Mouse (Mus musculus): ENCODE measurements around the gene Cdk15. TPM values are rescaled to one million over a fixed set of nuclear protein-coding genes. Genes with fewer than 3 reads are reported as not detected.

The Cdk15 gene
- polyA plus RNA-seq (2014; fragmentation: Nextera tagmentation; extraction: Ambion mirVana): not detected in 2 replicates

DNA sequence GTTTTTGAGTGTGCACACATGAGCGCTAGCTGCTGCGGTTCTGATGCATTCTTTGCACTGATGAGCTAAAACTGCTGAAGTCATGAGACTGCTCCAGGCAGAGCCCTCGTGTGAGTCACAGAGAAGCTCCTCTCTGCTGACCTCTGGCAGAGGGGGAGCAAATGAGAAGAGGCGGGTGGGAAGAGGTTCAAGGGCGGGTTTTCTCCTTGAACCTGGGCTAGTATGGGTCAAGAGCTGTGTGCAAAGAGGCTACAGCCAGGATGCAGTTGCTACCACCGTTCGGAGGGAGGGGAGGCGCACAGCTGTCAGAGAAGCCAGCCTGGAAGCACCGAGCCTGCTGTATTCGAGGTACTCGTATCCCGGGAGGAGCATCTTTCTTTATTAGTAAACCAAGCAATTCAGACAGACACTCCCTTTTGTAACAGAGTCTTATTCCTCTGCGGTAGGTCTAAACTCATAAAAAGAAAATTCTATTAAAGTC, at the start of gene Cdk15:
Gene Cdk15, plus strand, starts transcription at position 156 of the 481 bp plus-strand sequence.
- Histone ChIP-seq H3K9me3 (ENCODE audit: control insufficient read depth, low read length) (no peaks in the 10 kb centered on the region), H3K9ac (ENCODE audit: low read length) (no peak within 1 kb of the TSS), H3K27ac (replicated peaks in 1 of 2; ENCODE audit: control insufficient read depth in 1 of 2, insufficient read depth in 1 of 2, low read depth in 2 of 2, low read length in 2 of 2) (no peak within 1 kb of the TSS), H3K27me3 (ENCODE audit: control insufficient read depth, insufficient read depth, low read length) (no peaks in the 10 kb centered on the region), H3K4me1 (ENCODE audit: control insufficient read depth in 2 of 2, insufficient read depth in 2 of 2, low read length in 2 of 2) (peaks cover 0 to 4% of the 10 kb centered on the region in 2 experiments; a peak in 1 of 4 replicates), H3K4me3 (ENCODE audit: control insufficient read depth in 1 of 2, insufficient read depth in 1 of 2, low read depth in 1 of 2, low read length in 2 of 2) (no peak within 1 kb of the TSS), H3K4me2 (ENCODE audit: low read length) (peak within 1 kb of the TSS; percentile 32), H3K36me3 (ENCODE audit: control insufficient read depth, insufficient read depth, low read length) (no peaks in the 10 kb centered on the region)
- WGBS: 16% methylated on average over 13 of the region's 13 CpGs
- ATAC-seq (ENCODE audit: insufficient number of reproducible peaks, insufficient read depth, low FRiP score, low read depth): no peak

DNA sequence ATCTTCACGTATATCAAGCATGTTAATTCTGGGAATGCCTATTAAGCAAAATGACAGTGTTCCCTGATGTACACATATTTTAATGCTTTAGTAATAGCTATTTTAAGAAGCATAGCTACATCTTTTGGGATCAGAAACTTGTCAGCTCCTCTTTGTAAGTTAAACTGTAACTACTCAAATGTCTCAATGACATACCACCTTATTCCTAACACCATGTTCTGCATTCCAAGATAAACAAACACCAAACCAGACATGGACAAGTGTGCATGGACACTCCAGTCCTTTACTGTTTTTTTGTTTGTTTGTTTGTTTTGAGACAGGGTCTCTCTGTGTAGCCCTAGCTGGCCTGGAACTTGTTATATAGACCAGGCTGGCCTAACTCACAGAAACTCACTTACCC, 48.4 kb upstream of the Cdk15 start:
- no peak for ATAC-seq (ENCODE audit: insufficient number of reproducible peaks, insufficient read depth, low FRiP score, low read depth)
- no peaks in the 10 kb centered on the region for H3K4me1 ChIP-seq (ENCODE audit: control insufficient read depth in 2 of 2, insufficient read depth in 2 of 2, low read length in 2 of 2)
- H3K4me3 ChIP-seq (ENCODE audit: control insufficient read depth in 1 of 2, insufficient read depth in 1 of 2, low read depth in 1 of 2, low read length in 2 of 2): no peak overlapping the region
- WGBS: 65% methylated on average over 1 of the region's 1 CpGs
- H3K27ac ChIP-seq (replicated peaks in 1 of 2; ENCODE audit: control insufficient read depth in 1 of 2, insufficient read depth in 1 of 2, low read depth in 2 of 2, low read length in 2 of 2): no peak overlapping the region
- H3K9me3 ChIP-seq (ENCODE audit: control insufficient read depth, low read length): no peaks in the 10 kb centered on the region
- no peaks in the 10 kb centered on the region for H3K27me3 ChIP-seq (ENCODE audit: control insufficient read depth, insufficient read depth, low read length)
- no peak overlapping the region for H3K4me2 ChIP-seq (ENCODE audit: low read length)
- H3K9ac ChIP-seq (ENCODE audit: low read length): no peak overlapping the region
- H3K36me3 ChIP-seq (ENCODE audit: control insufficient read depth, insufficient read depth, low read length): peaks cover 34% of the 10 kb centered on the region

DNA sequence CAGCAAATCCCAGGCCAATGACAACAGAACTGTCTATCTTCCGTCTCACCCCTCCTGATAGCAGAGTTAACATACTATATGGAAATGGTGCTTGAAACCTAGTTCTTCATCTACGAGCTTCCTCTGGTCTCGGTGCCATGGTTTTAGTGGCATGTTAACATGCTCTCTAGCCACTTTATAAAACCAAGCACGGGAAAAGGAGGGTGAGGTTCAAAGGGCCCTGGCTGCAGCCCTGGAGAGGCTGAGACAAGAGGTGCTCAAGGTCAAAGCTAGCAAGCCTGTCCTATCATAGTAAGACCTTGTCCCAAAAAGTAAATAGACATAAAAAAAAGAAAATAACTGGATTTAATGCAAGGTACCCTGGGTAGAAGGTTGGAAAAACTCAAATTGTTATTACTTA, 45.1 kb upstream of the Cdk15 start:
- WGBS: 64% methylated on average over 4 of the region's 4 CpGs
- no peak overlapping the region for H3K4me2 ChIP-seq (ENCODE audit: low read length)
- peaks cover 35% of the 10 kb centered on the region for H3K36me3 ChIP-seq (ENCODE audit: control insufficient read depth, insufficient read depth, low read length)
- no peak for ATAC-seq (ENCODE audit: insufficient number of reproducible peaks, insufficient read depth, low FRiP score, low read depth)
- no peak overlapping the region for H3K27ac ChIP-seq (replicated peaks in 1 of 2; ENCODE audit: control insufficient read depth in 1 of 2, insufficient read depth in 1 of 2, low read depth in 2 of 2, low read length in 2 of 2)
- H3K9ac ChIP-seq (ENCODE audit: low read length): no peak overlapping the region
- H3K27me3 ChIP-seq (ENCODE audit: control insufficient read depth, insufficient read depth, low read length): no peaks in the 10 kb centered on the region
- no peak overlapping the region for H3K4me3 ChIP-seq (ENCODE audit: control insufficient read depth in 1 of 2, insufficient read depth in 1 of 2, low read depth in 1 of 2, low read length in 2 of 2)
- no peaks in the 10 kb centered on the region for H3K9me3 ChIP-seq (ENCODE audit: control insufficient read depth, low read length)
- no peaks in the 10 kb centered on the region for H3K4me1 ChIP-seq (ENCODE audit: control insufficient read depth in 2 of 2, insufficient read depth in 2 of 2, low read length in 2 of 2)

DNA sequence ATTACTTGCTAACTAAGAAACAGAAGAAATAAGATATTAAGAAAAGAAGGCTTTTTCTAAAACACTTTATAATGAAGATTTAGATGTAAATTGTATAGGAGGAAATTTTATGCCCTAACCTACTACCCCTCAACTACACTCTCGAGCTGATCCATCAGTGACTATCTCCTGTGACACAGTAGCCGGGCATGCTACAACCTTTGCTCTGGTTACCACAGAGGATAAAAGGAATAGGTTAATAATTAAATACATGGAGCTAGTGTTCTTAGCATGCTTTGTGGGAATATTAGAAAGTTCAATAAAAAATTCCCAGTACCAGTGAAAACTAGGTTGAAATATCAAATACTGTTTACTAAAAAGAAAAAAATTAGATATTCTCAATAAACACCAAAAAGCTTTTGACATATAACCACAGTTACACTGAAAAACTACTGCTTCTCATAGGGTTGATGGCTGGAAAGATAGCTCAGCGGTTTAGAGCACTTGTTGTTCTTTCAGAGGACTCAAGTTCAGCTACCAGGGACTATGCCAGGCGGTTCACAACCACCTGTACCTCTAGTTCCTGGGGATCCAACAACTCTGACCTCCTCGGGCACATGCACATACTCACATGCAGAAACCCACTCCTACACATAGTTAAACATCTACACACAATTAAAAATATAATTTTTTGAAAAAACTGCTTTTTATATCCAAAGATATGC, 44.5 kb upstream of the Cdk15 start:
- ATAC-seq (ENCODE audit: insufficient number of reproducible peaks, insufficient read depth, low FRiP score, low read depth): no peak
- Histone ChIP-seq H3K27me3 (ENCODE audit: control insufficient read depth, insufficient read depth, low read length) (no peaks in the 10 kb centered on the region), H3K4me3 (ENCODE audit: control insufficient read depth in 1 of 2, insufficient read depth in 1 of 2, low read depth in 1 of 2, low read length in 2 of 2) (no peak overlapping the region), H3K4me1 (ENCODE audit: control insufficient read depth in 2 of 2, insufficient read depth in 2 of 2, low read length in 2 of 2) (no peaks in the 10 kb centered on the region), H3K27ac (replicated peaks in 1 of 2; ENCODE audit: control insufficient read depth in 1 of 2, insufficient read depth in 1 of 2, low read depth in 2 of 2, low read length in 2 of 2) (no peak overlapping the region), H3K9ac (ENCODE audit: low read length) (no peak overlapping the region), H3K9me3 (ENCODE audit: control insufficient read depth, low read length) (no peaks in the 10 kb centered on the region), H3K36me3 (ENCODE audit: control insufficient read depth, insufficient read depth, low read length) (peaks cover 35% of the 10 kb centered on the region), H3K4me2 (ENCODE audit: low read length) (no peak overlapping the region)
- WGBS: 81% methylated on average over 5 of the region's 5 CpGs

DNA sequence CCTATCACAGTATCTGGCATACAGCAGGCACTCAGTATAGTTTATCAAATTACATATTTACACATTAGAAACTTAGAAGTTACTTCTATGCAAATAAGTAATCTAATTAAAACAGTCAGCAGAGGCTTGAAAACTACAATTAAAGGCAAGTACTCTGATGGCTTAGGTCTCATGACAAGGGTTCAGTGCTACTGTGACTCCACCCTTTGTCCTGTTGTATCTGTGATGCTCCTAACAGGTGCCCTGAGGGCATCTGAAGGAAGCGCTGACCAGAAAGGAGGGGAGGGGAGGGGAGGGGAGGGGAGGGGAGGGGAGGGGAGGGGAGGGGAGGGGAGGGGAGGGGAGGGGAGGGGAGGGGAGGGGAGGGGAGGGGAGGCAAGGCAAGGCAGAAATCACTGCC, 43.8 kb upstream of the Cdk15 start:
- no peak overlapping the region for H3K27ac ChIP-seq (replicated peaks in 1 of 2; ENCODE audit: control insufficient read depth in 1 of 2, insufficient read depth in 1 of 2, low read depth in 2 of 2, low read length in 2 of 2)
- no peak overlapping the region for H3K4me2 ChIP-seq (ENCODE audit: low read length)
- H3K27me3 ChIP-seq (ENCODE audit: control insufficient read depth, insufficient read depth, low read length): no peaks in the 10 kb centered on the region
- H3K9me3 ChIP-seq (ENCODE audit: control insufficient read depth, low read length): no peaks in the 10 kb centered on the region
- ATAC-seq (ENCODE audit: insufficient number of reproducible peaks, insufficient read depth, low FRiP score, low read depth): no peak
- H3K9ac ChIP-seq (ENCODE audit: low read length): no peak overlapping the region
- no peaks in the 10 kb centered on the region for H3K4me1 ChIP-seq (ENCODE audit: control insufficient read depth in 2 of 2, insufficient read depth in 2 of 2, low read length in 2 of 2)
- no peak overlapping the region for H3K4me3 ChIP-seq (ENCODE audit: control insufficient read depth in 1 of 2, insufficient read depth in 1 of 2, low read depth in 1 of 2, low read length in 2 of 2)
- peaks cover 33% of the 10 kb centered on the region for H3K36me3 ChIP-seq (ENCODE audit: control insufficient read depth, insufficient read depth, low read length)
- no CpG with 5 or more reads among the region's 1 CpGs for whole genome bisulfite sequencing

DNA sequence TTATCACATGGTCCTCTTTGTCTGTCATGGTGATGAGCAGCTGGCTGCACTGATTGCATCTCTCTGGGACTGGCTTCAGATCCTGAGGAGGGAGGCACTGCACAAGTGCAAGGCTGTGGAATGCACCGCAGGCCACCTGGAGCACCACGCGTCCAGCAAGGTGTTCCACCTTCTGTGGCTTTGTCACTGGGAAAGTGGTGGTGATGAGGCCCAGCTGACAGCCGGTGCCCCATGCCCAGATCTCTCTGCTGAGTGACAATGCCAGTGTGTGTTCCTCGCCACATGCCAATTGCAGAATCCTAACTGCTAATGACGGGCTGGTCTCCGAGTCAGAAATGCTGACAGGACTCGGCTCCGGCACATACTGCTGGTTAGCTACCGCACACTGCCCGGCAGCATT, 41.3 kb upstream of the Cdk15 start:
- Histone ChIP-seq H3K27me3 (ENCODE audit: control insufficient read depth, insufficient read depth, low read length) (no peaks in the 10 kb centered on the region), H3K27ac (replicated peaks in 1 of 2; ENCODE audit: control insufficient read depth in 1 of 2, insufficient read depth in 1 of 2, low read depth in 2 of 2, low read length in 2 of 2) (no peak overlapping the region), H3K9ac (ENCODE audit: low read length) (no peak overlapping the region), H3K4me2 (ENCODE audit: low read length) (no peak overlapping the region), H3K4me1 (ENCODE audit: control insufficient read depth in 2 of 2, insufficient read depth in 2 of 2, low read length in 2 of 2) (peaks cover 0 to 3% of the 10 kb centered on the region in 2 experiments; a peak in 1 of 4 replicates), H3K4me3 (ENCODE audit: control insufficient read depth in 1 of 2, insufficient read depth in 1 of 2, low read depth in 1 of 2, low read length in 2 of 2) (no peak overlapping the region), H3K36me3 (ENCODE audit: control insufficient read depth, insufficient read depth, low read length) (peaks cover 18% of the 10 kb centered on the region), H3K9me3 (ENCODE audit: control insufficient read depth, low read length) (no peaks in the 10 kb centered on the region)
- no peak for ATAC-seq (ENCODE audit: insufficient number of reproducible peaks, insufficient read depth, low FRiP score, low read depth)
- 90% methylated on average over 11 of the region's 11 CpGs for whole genome bisulfite sequencing

DNA sequence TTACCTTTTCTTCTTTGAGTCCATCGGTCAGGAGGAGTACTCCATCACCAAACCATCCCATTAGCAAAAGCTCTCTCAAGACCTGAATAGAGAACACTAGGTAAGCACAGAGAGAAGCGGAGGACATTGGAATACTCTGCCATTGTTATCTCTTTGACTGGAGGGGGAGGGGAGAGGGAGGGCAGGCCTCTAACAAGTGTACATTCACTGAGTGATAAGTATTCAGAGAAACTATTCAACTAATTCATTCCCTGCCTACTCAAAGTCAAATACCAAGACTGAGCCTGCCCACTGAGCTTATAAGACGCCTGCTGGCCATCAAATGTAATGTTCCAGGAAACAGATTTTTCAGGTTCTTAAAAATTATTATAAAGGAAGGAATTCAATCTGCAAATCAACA, 36.3 kb upstream of the Cdk15 start:
- 63% methylated on average over 3 of the region's 3 CpGs for WGBS
- Histone ChIP-seq H3K4me1 (ENCODE audit: control insufficient read depth in 2 of 2, insufficient read depth in 2 of 2, low read length in 2 of 2) (peaks cover 0 to 4% of the 10 kb centered on the region in 2 experiments; a peak in 1 of 4 replicates), H3K4me2 (ENCODE audit: low read length) (no peak overlapping the region), H3K4me3 (ENCODE audit: control insufficient read depth in 1 of 2, insufficient read depth in 1 of 2, low read depth in 1 of 2, low read length in 2 of 2) (no peak overlapping the region), H3K27me3 (ENCODE audit: control insufficient read depth, insufficient read depth, low read length) (no peaks in the 10 kb centered on the region), H3K36me3 (ENCODE audit: control insufficient read depth, insufficient read depth, low read length) (peaks cover 7% of the 10 kb centered on the region), H3K27ac (replicated peaks in 1 of 2; ENCODE audit: control insufficient read depth in 1 of 2, insufficient read depth in 1 of 2, low read depth in 2 of 2, low read length in 2 of 2) (no peak overlapping the region), H3K9ac (ENCODE audit: low read length) (no peak overlapping the region), H3K9me3 (ENCODE audit: control insufficient read depth, low read length) (no peaks in the 10 kb centered on the region)
- no peak for ATAC-seq (ENCODE audit: insufficient number of reproducible peaks, insufficient read depth, low FRiP score, low read depth)

DNA sequence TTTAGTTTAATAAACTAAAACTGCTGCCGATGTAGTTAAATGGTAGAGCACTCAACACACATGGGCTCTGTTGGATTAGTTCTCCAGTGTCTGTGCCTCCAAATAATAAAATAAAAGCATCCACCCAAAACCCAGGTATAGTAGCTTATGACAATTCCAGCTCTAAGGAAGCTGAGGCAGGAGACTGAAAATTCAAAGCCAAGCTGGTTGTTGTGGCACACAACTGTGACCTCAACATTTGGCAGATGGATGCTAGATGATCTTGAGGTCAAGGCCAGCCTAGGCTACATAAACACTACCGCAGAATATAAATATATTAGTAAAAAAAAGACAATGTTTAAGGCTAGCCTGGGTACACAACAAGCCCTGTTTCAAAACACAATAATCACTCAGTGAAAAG, 35.1 kb upstream of the Cdk15 start:
- H3K4me1 ChIP-seq (ENCODE audit: control insufficient read depth in 2 of 2, insufficient read depth in 2 of 2, low read length in 2 of 2): peaks cover 0 to 4% of the 10 kb centered on the region in 2 experiments; a peak in 1 of 4 replicates
- H3K9ac ChIP-seq (ENCODE audit: low read length): no peak overlapping the region
- H3K36me3 ChIP-seq (ENCODE audit: control insufficient read depth, insufficient read depth, low read length): 0 out of 2 replicates have a peak, but pooled peaks cover 3% of the 10 kb centered on the region
- H3K27me3 ChIP-seq (ENCODE audit: control insufficient read depth, insufficient read depth, low read length): no peaks in the 10 kb centered on the region
- no peaks in the 10 kb centered on the region for H3K9me3 ChIP-seq (ENCODE audit: control insufficient read depth, low read length)
- 97% methylated on average over 2 of the region's 2 CpGs for WGBS
- no peak for ATAC-seq (ENCODE audit: insufficient number of reproducible peaks, insufficient read depth, low FRiP score, low read depth)
- H3K4me2 ChIP-seq (ENCODE audit: low read length): no peak overlapping the region
- no peak overlapping the region for H3K27ac ChIP-seq (replicated peaks in 1 of 2; ENCODE audit: control insufficient read depth in 1 of 2, insufficient read depth in 1 of 2, low read depth in 2 of 2, low read length in 2 of 2)
- H3K4me3 ChIP-seq (ENCODE audit: control insufficient read depth in 1 of 2, insufficient read depth in 1 of 2, low read depth in 1 of 2, low read length in 2 of 2): no peak overlapping the region
